In genomic region chr2:163538410-163538809, GRCm38 (mm10) we compare ENCODE assay signal across 32 mouse cellular contexts. TPM values are rescaled to one million over a fixed set of nuclear protein-coding genes. Genes with fewer than 3 reads are reported as not detected.
DNase-seq lines count a peak whose midpoint lies in the region; ATAC-seq and TF ChIP-seq lines count a peak whose summit lies in the region.
"Had no signal": no experiment of that assay in that cellular context is flagged by ENCODE, and none has a peak within 500 bp of the region (broad histone marks: within the 10 kb centered on the region; RNA-seq: fewer than 3 reads in every experiment).

No protein-coding gene starts in this region.

- WGBS in intestine, embryonic 15.5 days, result 82% methylated on average over 2 of the region's 2 CpGs
- WGBS in liver, embryonic 13.5 days (ENCODE audit: insufficient replicate concordance), result 66% methylated on average over 2 of the region's 2 CpGs
- WGBS in heart, adult 2 months, result 88% methylated on average over 2 of the region's 2 CpGs

- no peaks in the 10 kb centered on the region for H3K36me3 ChIP-seq in intestine, embryonic 15.5 days
- no peaks in the 10 kb centered on the region for H3K36me3 ChIP-seq in liver, embryonic 13.5 days
- no peaks in the 10 kb centered on the region for H3K36me3 ChIP-seq in heart, adult 2 months (ENCODE audit: control insufficient read depth, insufficient read depth, low read length)
- H3K36me3 ChIP-seq: embryonic facial prominence, embryonic 13.5 days; forebrain, embryonic 12.5 days; heart, embryonic 15.5 days; hindbrain, embryonic 13.5 days; limb, embryonic 13.5 days; midbrain, embryonic 13.5 days had no signal

- no peak for ATAC-seq in intestine, embryonic 15.5 days
- ATAC-seq in liver, embryonic 13.5 days (ENCODE audit: low read depth), result no peak
- ATAC-seq: midbrain, embryonic 13.5 days had no signal

- H3K4me2 ChIP-seq in intestine, embryonic 15.5 days (replicated peaks), result 0 out of 2 replicates have a peak overlapping the region, but pooled peaks have one; percentile 43
- H3K4me2 ChIP-seq in liver, embryonic 13.5 days, result no peak overlapping the region
- H3K4me2 ChIP-seq: embryonic facial prominence, embryonic 13.5 days; forebrain, embryonic 12.5 days; heart, embryonic 15.5 days; hindbrain, embryonic 13.5 days; limb, embryonic 13.5 days; lung, embryonic 14.5 days; midbrain, embryonic 13.5 days had no signal

- TF ChIP-seq POLR2A in heart, adult 2 months (IDR thresholded peaks at IDR 0.05; ENCODE audit: insufficient read depth, low read depth, low read length), result no peak

- no peak for TF ChIP-seq EP300 in heart, adult 2 months (IDR thresholded peaks at IDR 0.05; ENCODE audit: insufficient read depth, low read depth, low read length)

- no peak overlapping the region for H3K27ac ChIP-seq in intestine, embryonic 15.5 days
- peak overlapping the region; percentile 82 for H3K27ac ChIP-seq in liver, embryonic 13.5 days
- H3K27ac ChIP-seq in heart, adult 2 months, result no peak overlapping the region
- H3K27ac ChIP-seq: embryonic facial prominence, embryonic 13.5 days; forebrain, embryonic 12.5 days; heart, embryonic 15.5 days; hindbrain, embryonic 13.5 days; limb, embryonic 13.5 days; midbrain, embryonic 13.5 days; stomach, postnatal 0 days had no signal

- H3K79me2 ChIP-seq in heart, adult 2 months (replicated peaks; ENCODE audit: control insufficient read depth, insufficient read depth, low read length), result no peaks in the 10 kb centered on the region

- no peak for TF ChIP-seq CTCF in heart, adult 2 months (IDR thresholded peaks at IDR 0.05)

- no peak overlapping the region for H3K9ac ChIP-seq in intestine, embryonic 15.5 days
- no peak overlapping the region for H3K9ac ChIP-seq in liver, embryonic 13.5 days
- H3K9ac ChIP-seq in heart, adult 2 months (ENCODE audit: low read depth, low read length), result no peak overlapping the region
- H3K9ac ChIP-seq: embryonic facial prominence, embryonic 13.5 days; forebrain, embryonic 12.5 days; heart, embryonic 15.5 days; hindbrain, embryonic 13.5 days; lung, embryonic 14.5 days; midbrain, embryonic 13.5 days had no signal

- H3K4me3 ChIP-seq in intestine, embryonic 15.5 days (replicated peaks), result no peak overlapping the region
- H3K4me3 ChIP-seq in liver, embryonic 13.5 days (replicated peaks), result no peak overlapping the region
- H3K4me3 ChIP-seq in heart, adult 2 months, result no peak overlapping the region
- H3K4me3 ChIP-seq: embryonic facial prominence, embryonic 13.5 days; erythroblast, embryonic 14.5 days; forebrain, embryonic 12.5 days; heart, embryonic 15.5 days; hindbrain, embryonic 13.5 days; limb, embryonic 13.5 days; midbrain, embryonic 13.5 days had no signal

- H3K4me1 ChIP-seq in intestine, embryonic 15.5 days (replicated peaks), result peaks cover 21% of the 10 kb centered on the region
- H3K4me1 ChIP-seq in liver, embryonic 13.5 days (replicated peaks), result peaks cover 60% of the 10 kb centered on the region
- H3K4me1 ChIP-seq in heart, adult 2 months (ENCODE audit: control insufficient read depth, insufficient read depth, low read length), result peaks cover 2% of the 10 kb centered on the region
- H3K4me1 ChIP-seq: embryonic facial prominence, embryonic 13.5 days; limb, embryonic 13.5 days had no signal

- intact Hi-C loops in heart, adult 2 months (cut with DNase I), result loop anchor here (10.0 kb wide), 2 partner anchors 246 to 286 kb away; partner anchors contain the start of gene Ccn5

- H3K9me3 ChIP-seq in intestine, embryonic 15.5 days, result no peaks in the 10 kb centered on the region
- H3K9me3 ChIP-seq in liver, embryonic 13.5 days (replicated peaks), result no peaks in the 10 kb centered on the region
- H3K9me3 ChIP-seq: embryonic facial prominence, embryonic 13.5 days; forebrain, embryonic 12.5 days; heart, embryonic 15.5 days; hindbrain, embryonic 13.5 days; limb, embryonic 13.5 days; midbrain, embryonic 13.5 days had no signal

- H3K27me3 ChIP-seq in intestine, embryonic 15.5 days (replicated peaks), result no peaks in the 10 kb centered on the region
- 0 out of 2 replicates have a peak, but pooled peaks cover 3% of the 10 kb centered on the region for H3K27me3 ChIP-seq in liver, embryonic 13.5 days
- no peaks in the 10 kb centered on the region for H3K27me3 ChIP-seq in heart, adult 2 months (ENCODE audit: control insufficient read depth, insufficient read depth, low read length)
- H3K27me3 ChIP-seq: embryonic facial prominence, embryonic 13.5 days had no signal

- peak; percentile 6 to 60 for DNase-seq in layer of hippocampus, adult 18-20 months (ENCODE audit: low spot score in 2 of 2)
- DNase-seq in layer of hippocampus, adult 9-10 months (ENCODE audit: low spot score), result no peak
- peak; percentile 56 for DNase-seq in brain, adult 2 months (ENCODE audit: low read depth, low spot score)
- no peak for DNase-seq in liver, embryonic 13.5 days
- DNase-seq in embryo, embryonic 9.5 days (ENCODE audit: extremely low spot score), result no peak
- no peak for DNase-seq in heart, adult 2 months
- DNase-seq: adrenal gland, adult 2 months; cerebellum, adult 11-12 months; cerebellum, postnatal 10 days; heart, postnatal 36 days; kidney, postnatal 10 days; lung, embryonic 14.5 days; thymus, adult 2 months had no signal

RNA-seq across cellular contexts. Expression of gene Hnf4a, which starts 31.8 kb away (rescaled TPM):
- total RNA-seq in layer of hippocampus, adult 18-20 months (2021), result not detected
- polyA plus RNA-seq in intestine, embryonic 15.5 days (2015; fragmentation: Nextera tagmentation; extraction: Ambion mirVana), result 85.1 and 85.9 TPM in 2 replicates
- polyA plus RNA-seq in liver, embryonic 13.5 days (2015; fragmentation: Nextera tagmentation; extraction: Ambion mirVana), result 12.3 and 15.3 TPM in 2 replicates
- total RNA-seq in heart, adult 2 months (2021), result not detected
- 0.03 TPM in 1 of 2 replicates, not detected in the other for polyA plus RNA-seq in heart, adult 2 months (2012; rRNA removed)
- total RNA-seq: heart, postnatal 36 days; layer of hippocampus, postnatal 14 days; left cerebral cortex, postnatal 25 days; megakaryocyte, adult 5-6 weeks; monocyte, adult 5-6 weeks had no signal
- polyA plus RNA-seq: C2C12; embryonic facial prominence, embryonic 13.5 days; forebrain, embryonic 12.5 days; heart, embryonic 15.5 days; limb, embryonic 13.5 days; midbrain, embryonic 13.5 days; neural tube, embryonic 11.5 days had no signal

RNA-seq across cellular contexts. Expression of gene R3hdml, which starts 46.3 kb away (rescaled TPM):
- not detected for total RNA-seq in layer of hippocampus, adult 18-20 months (2021)
- polyA plus RNA-seq in intestine, embryonic 15.5 days (2015; fragmentation: Nextera tagmentation; extraction: Ambion mirVana), result 0.35 and 0.39 TPM in 2 replicates
- not detected in 2 replicates for polyA plus RNA-seq in liver, embryonic 13.5 days (2015; fragmentation: Nextera tagmentation; extraction: Ambion mirVana)
- total RNA-seq in heart, adult 2 months (2021), result not detected
- polyA plus RNA-seq in heart, adult 2 months (2012; rRNA removed), result not detected in 2 replicates
- total RNA-seq: adrenal gland, adult 2 months; gastrocnemius, adult 18-20 months; gastrocnemius, postnatal 4 days; heart, postnatal 36 days; layer of hippocampus, postnatal 14 days; left cerebral cortex, postnatal 25 days; megakaryocyte, adult 5-6 weeks; MEL; monocyte, adult 5-6 weeks had no signal
- polyA plus RNA-seq: adrenal gland, adult 2 months; embryonic facial prominence, embryonic 13.5 days; erythroblast, embryonic 14.5 days; forebrain, embryonic 12.5 days; heart, embryonic 15.5 days; hindbrain, embryonic 13.5 days; limb, embryonic 13.5 days; lung, embryonic 14.5 days; midbrain, embryonic 13.5 days; urinary bladder, adult 2 months had no signal

Comparison
In these comparisons a context has a peak if more than half of its experiments do, and no peak if none do; other contexts are left out.
1. DNase-seq: peak in layer of hippocampus, adult 18-20 months (2 of 2) and brain, adult 2 months (single experiment); none in layer of hippocampus, adult 9-10 months (single experiment), liver, embryonic 13.5 days (single experiment), embryo, embryonic 9.5 days (single experiment) and heart, adult 2 months (0 of 2).
2. RNA of gene Hnf4a, which starts 31.8 kb away (polyA plus RNA-seq): 85.1 to 85.9 TPM in intestine, embryonic 15.5 days and 12.3 to 15.3 TPM in liver, embryonic 13.5 days; 0.03 TPM in heart, adult 2 months; every median in the first group is over 10 times any median in the second.